Mouse (Mus musculus) intestine, embryonic 15.5 days (tissue): ENCODE results near the gene Tespa1. TPM values are rescaled to one million over a fixed set of nuclear protein-coding genes. Genes with fewer than 3 reads are reported as not detected.
"Not testable (repeated sequence)": the region's sequence is repeated elsewhere in the genome, so short reads cannot be mapped to it uniquely, and the experiment has no call there.

ENCODE experiments used
- ATAC-seq: fragments of 200-750 bp; cut with Nextera tagmentation; 2 replicates; pipeline ENCODE4 v1.8.0; 2017; ENCODE audit warnings: moderate TSS enrichment, moderate library complexity
- H3K27ac ChIP-seq: fragments of 300-500 bp; sonication (generic); 2 replicates; pipeline ENCODE4 v1.5.1; 2015; ENCODE audit warnings: mild to moderate bottlenecking, inconsistent platforms
- H3K27me3 ChIP-seq: fragments of 300-500 bp; sonication (generic); replicated peaks from 2 replicates; pipeline ENCODE4 v1.6.1; 2015; ENCODE audit warnings: inconsistent platforms
- H3K36me3 ChIP-seq: fragments of 300-500 bp; sonication (generic); 2 replicates; pipeline ENCODE4 v1.6.1; 2015; ENCODE audit warnings: inconsistent platforms
- H3K4me1 ChIP-seq: fragments of 300-500 bp; sonication (generic); replicated peaks from 2 replicates; pipeline ENCODE4 v1.6.1; 2015; ENCODE audit warnings: inconsistent platforms
- H3K4me2 ChIP-seq: fragments of 300-500 bp; sonication (generic); replicated peaks from 2 replicates; pipeline ENCODE4 v1.6.1; 2015; ENCODE audit warnings: mild to moderate bottlenecking, inconsistent platforms
- H3K4me3 ChIP-seq: fragments of 300-500 bp; sonication (generic); replicated peaks from 2 replicates; pipeline ENCODE4 v1.5.1; 2015; ENCODE audit warnings: inconsistent platforms
- H3K9ac ChIP-seq: fragments of 300-500 bp; sonication (generic); 2 replicates; pipeline ENCODE4 v1.6.1; 2015; ENCODE audit warnings: inconsistent platforms
- H3K9me3 ChIP-seq: fragments of 300-500 bp; sonication (generic); 2 replicates; pipeline ENCODE4 v1.6.1; 2016; ENCODE audit warnings: inconsistent platforms
- WGBS: fragments of 180-500 bp; shearing (Covaris S2); methylation state at CpG from one replicate; pipeline ENCODE4 v1.1.7; 2015; 5-methylcytosine and 5-hydroxymethylcytosine counted together
- polyA plus RNA-seq: library from polyadenylated mRNA; unstranded; fragments of >200 nt; fragmentation: Nextera tagmentation; extraction: Ambion mirVana; gene quantifications from 2 replicates; pipeline ENCODE4 v1.2.1, GENCODE M21; 2015

Gene Tespa1
- polyA plus RNA-seq, 1 experiment from 2014 or later: 1.2 TPM

- Histone ChIP-seq H3K9me3 (no peaks in the 10 kb centered on the region), H3K27me3 (no peaks in the 10 kb centered on the region), H3K9ac (no peak overlapping the region), H3K4me2 (no peak overlapping the region), H3K4me1 (no peaks in the 10 kb centered on the region), H3K27ac (no peak overlapping the region), H3K36me3 (no peaks in the 10 kb centered on the region), H3K4me3 (no peak overlapping the region)
- no peak for ATAC-seq
Measured at GRCm38 (mm10) chr10:130368384-130368783, 45.7 kb downstream of the Tespa1 start.

GRCm38 (mm10) chr10:130370005-130370682 is 47.5 kb downstream of the Tespa1 start:
- Histone ChIP-seq H3K4me2 (no peak overlapping the region), H3K9ac (no peak overlapping the region), H3K36me3 (no peaks in the 10 kb centered on the region), H3K9me3 (no peaks in the 10 kb centered on the region), H3K27ac (no peak overlapping the region), H3K4me3 (no peak overlapping the region), H3K4me1 (no peaks in the 10 kb centered on the region), H3K27me3 (no peaks in the 10 kb centered on the region)
- ATAC-seq: no peak
- WGBS: 88% methylated on average over 2 of the region's 2 CpGs

GRCm38 (mm10) chr10:130371644-130372043 is 49.0 kb downstream of the Tespa1 start:
- H3K4me1 ChIP-seq: no peaks in the 10 kb centered on the region
- WGBS: 57% methylated on average over 1 of the region's 1 CpGs
- H3K27me3 ChIP-seq: no peaks in the 10 kb centered on the region
- ATAC-seq: no peak
- no peak overlapping the region for H3K9ac ChIP-seq
- no peak overlapping the region for H3K27ac ChIP-seq
- H3K4me3 ChIP-seq: no peak overlapping the region
- H3K36me3 ChIP-seq: no peaks in the 10 kb centered on the region
- H3K4me2 ChIP-seq: no peak overlapping the region
- no peaks in the 10 kb centered on the region for H3K9me3 ChIP-seq

- H3K4me3 ChIP-seq: no peak overlapping the region
- H3K27me3 ChIP-seq: no peaks in the 10 kb centered on the region
- H3K9ac ChIP-seq: no peak overlapping the region
- no peaks in the 10 kb centered on the region for H3K36me3 ChIP-seq
- H3K9me3 ChIP-seq: no peaks in the 10 kb centered on the region
- 79% methylated on average over 2 of the region's 2 CpGs for WGBS
- H3K4me2 ChIP-seq: no peak overlapping the region
- peak; percentile 51 for ATAC-seq
- H3K27ac ChIP-seq: no peak overlapping the region
- H3K4me1 ChIP-seq: no peaks in the 10 kb centered on the region
Measured at GRCm38 (mm10) chr10:130372491-130373173, 50.0 kb downstream of the Tespa1 start.

- no peaks in the 10 kb centered on the region for H3K9me3 ChIP-seq
Measured at GRCm38 (mm10) chr10:130375145-130375544, 52.5 kb downstream of the Tespa1 start.

GRCm38 (mm10) chr10:130394232-130394631 is 71.6 kb downstream of the Tespa1 start, which contains the start of gene Vmn2r84:
Vmn2r84 (minus strand) TSS chr10:130394332.
- Histone ChIP-seq H3K36me3 (no peaks in the 10 kb centered on the region), H3K4me3 (no peak within 1 kb of the TSS), H3K4me2 (no peak within 1 kb of the TSS), H3K9ac (no peak within 1 kb of the TSS), H3K4me1 (no peaks in the 10 kb centered on the region), H3K9me3 (no peaks in the 10 kb centered on the region), H3K27ac (no peak within 1 kb of the TSS), H3K27me3 (no peaks in the 10 kb centered on the region)
- no peak for ATAC-seq

More at GRCm38 (mm10) chr10:130375145-130375544, 52.5 kb downstream of the Tespa1 start:
- Histone ChIP-seq H3K4me3 (no peak overlapping the region), H3K27me3 (no peaks in the 10 kb centered on the region), H3K4me2 (no peak overlapping the region), H3K9ac (no peak overlapping the region), H3K36me3 (no peaks in the 10 kb centered on the region), H3K27ac (no peak overlapping the region), H3K4me1 (no peaks in the 10 kb centered on the region)
- ATAC-seq: no peak
- 88% methylated on average over 2 of the region's 2 CpGs for WGBS

- not testable (repeated sequence) for H3K4me3 ChIP-seq, H3K9ac ChIP-seq, H3K27me3 ChIP-seq, H3K4me2 ChIP-seq, H3K36me3 ChIP-seq, H3K27ac ChIP-seq, H3K4me1 ChIP-seq, H3K9me3 ChIP-seq
- peak; percentile 58 for ATAC-seq
- 63% methylated on average over 31 of the region's 35 CpGs for WGBS
Measured at GRCm38 (mm10) chr10:130412167-130412698, 89.6 kb downstream of the Tespa1 start.

Other genes with a start within 250 kb of the Tespa1 start
- gene Olfr823, start 207.5 kb upstream of the Tespa1 start, polyA plus RNA-seq: not detected in 2 replicates
- gene Olfr824, start 192.9 kb upstream of the Tespa1 start, polyA plus RNA-seq: not detected in 2 replicates
- not detected in 2 replicates for gene Olfr825, start 156.1 kb upstream of the Tespa1 start, polyA plus RNA-seq
- gene Olfr826, start 138.7 kb upstream of the Tespa1 start, polyA plus RNA-seq: not detected in 2 replicates
- not detected in 2 replicates for gene Olfr827, start 108.5 kb upstream of the Tespa1 start, polyA plus RNA-seq
- 0.04 and 0.05 TPM in 2 replicates for gene Neurod4, start 42.6 kb upstream of the Tespa1 start, polyA plus RNA-seq
- gene Vmn2r84, start 71.5 kb downstream of the Tespa1 start, polyA plus RNA-seq: not detected in 2 replicates
- gene Vmn2r85, start 106.8 kb downstream of the Tespa1 start, polyA plus RNA-seq: not detected in 2 replicates
- gene Vmn2r86, start 133.2 kb downstream of the Tespa1 start, polyA plus RNA-seq: not detected in 2 replicates
- not detected in 2 replicates for gene Vmn2r87, start 174.5 kb downstream of the Tespa1 start, polyA plus RNA-seq